Mouse (Mus musculus) CH12.LX (cell line): ENCODE measurements around the gene Plxdc1. TPM values are rescaled to one million over a fixed set of nuclear protein-coding genes. Genes with fewer than 3 reads are reported as not detected.

Source experiments
- DNase-seq: peaks from one replicate; pipeline ENCODE4 v3.0.0-alpha.2; 2013; ENCODE audit errors: extremely low read depth
- H3K27ac ChIP-seq: 2 replicates; pipeline ENCODE4 v1.5.1; 2012; ENCODE audit warnings: low read depth, mild to moderate bottlenecking, control low read depth, moderate library complexity; ENCODE audit not compliant: insufficient read depth
- H3K27me3 ChIP-seq: replicated peaks from 2 replicates; pipeline ENCODE3; 2012; ENCODE audit warnings: inconsistent platforms
- H3K36me3 ChIP-seq, 2 experiments: replicated peaks in 1 of 2; 2 replicates each; pipeline versions ENCODE3 to v1.6.1; 2012; ENCODE audit warnings: inconsistent platforms in 1 of 2, low read length in 1 of 2, mild to moderate bottlenecking in 1 of 2, mixed read lengths in 1 of 2, moderate library complexity in 1 of 2; ENCODE audit not compliant: control insufficient read depth in 1 of 2, insufficient read depth in 1 of 2
- H3K4me1 ChIP-seq, 2 experiments: 2 replicates each; pipeline ENCODE4 v1.6.1; 2012; ENCODE audit warnings: inconsistent platforms in 1 of 2, moderate library complexity in 1 of 2; ENCODE audit not compliant: insufficient read depth in 2 of 2, control insufficient read depth in 1 of 2
- H3K4me2 ChIP-seq: 2 replicates; pipeline ENCODE4 v1.6.1; 2012; ENCODE audit warnings: low read depth, mild to moderate bottlenecking, control low read depth; ENCODE audit not compliant: poor library complexity, insufficient read depth, severe bottlenecking
- H3K4me3 ChIP-seq, 3 experiments: fragments of 150-350 bp in 1 of 3; sonication (generic) in 1 of 3; replicated peaks in 1 of 3; 2 replicates each; pipeline versions ENCODE3 to v1.5.1; 2011 to 2012; ENCODE audit warnings: low read depth in 2 of 3, low read length in 2 of 3, mild to moderate bottlenecking in 2 of 3, moderate library complexity in 2 of 3, control low read depth in 1 of 3, improper control_type of control experiment in 1 of 3, inconsistent platforms in 1 of 3, mixed read lengths in 1 of 3; ENCODE audit not compliant: poor library complexity in 1 of 3
- H3K79me2 ChIP-seq: replicated peaks from 2 replicates; pipeline ENCODE4 v1.6.1; 2012; ENCODE audit warnings: mild to moderate bottlenecking, moderate library complexity; ENCODE audit not compliant: control insufficient read depth, poor library complexity, insufficient read depth, severe bottlenecking; ENCODE audit errors: extremely low read depth
- H3K9ac ChIP-seq: 2 replicates; pipeline ENCODE4 v1.6.1; 2012; ENCODE audit warnings: low read depth, mild to moderate bottlenecking, control low read depth, moderate library complexity; ENCODE audit not compliant: insufficient read depth
- H3K9me3 ChIP-seq: replicated peaks from 2 replicates; pipeline ENCODE3; 2012; ENCODE audit warnings: low read length, inconsistent platforms, mixed read lengths
- CHD1 ChIP-seq: IDR thresholded peaks from 2 replicates; pipeline ENCODE4 v1.6.1; 2012; ENCODE audit warnings: low read depth, low read length, improper control_type of control experiment, inconsistent platforms
- CHD2 ChIP-seq: IDR thresholded peaks from 2 replicates; pipeline ENCODE4 v1.6.1; 2011; ENCODE audit warnings: low read length, improper control_type of control experiment
- CTCF ChIP-seq, 2 experiments: IDR thresholded peaks in 1 of 2; conservative IDR thresholded peaks in 1 of 2; 2 replicates each; pipeline ENCODE4 v1.5.1; 2011 to 2012; ENCODE audit warnings: low read depth in 2 of 2, low read length in 2 of 2, improper control_type of control experiment in 1 of 2, inconsistent platforms in 1 of 2, mild to moderate bottlenecking in 1 of 2, moderate library complexity in 1 of 2
- EP300 ChIP-seq: IDR thresholded peaks from 2 replicates; pipeline ENCODE4 v1.6.1; 2011; ENCODE audit warnings: low read length, improper control_type of control experiment
- ETS1 ChIP-seq: conservative IDR thresholded peaks from 2 replicates; pipeline ENCODE4 v1.6.1; 2012; ENCODE audit warnings: low read depth, mild to moderate bottlenecking, inconsistent platforms, low read length, improper control_type of control experiment, moderate library complexity
- HCFC1 ChIP-seq: IDR thresholded peaks from 2 replicates; pipeline ENCODE4 v1.6.1; 2012; ENCODE audit warnings: low read depth, mild to moderate bottlenecking, inconsistent platforms, low read length, improper control_type of control experiment
- IRF4 ChIP-seq: IDR thresholded peaks from 2 replicates; pipeline ENCODE4 v1.6.1; 2014; ENCODE audit warnings: low read depth, mild to moderate bottlenecking, inconsistent platforms, low read length, improper control_type of control experiment
- KAT2A ChIP-seq: IDR thresholded peaks from 2 replicates; pipeline ENCODE4 v1.6.1; 2012; ENCODE audit warnings: low read length, improper control_type of control experiment, inconsistent platforms; ENCODE audit not compliant: insufficient replicate concordance
- MAFK ChIP-seq: IDR thresholded peaks from 2 replicates; pipeline ENCODE4 v1.6.1; 2011; ENCODE audit warnings: low read length, improper control_type of control experiment; ENCODE audit not compliant: insufficient replicate concordance
- MXI1 ChIP-seq: IDR thresholded peaks from 2 replicates; pipeline ENCODE4 v1.6.1; 2011; ENCODE audit warnings: mild to moderate bottlenecking, low read depth, low read length, improper control_type of control experiment
- MYC ChIP-seq: IDR thresholded peaks from 2 replicates; pipeline ENCODE4 v1.6.1; 2011; ENCODE audit warnings: low read depth, mild to moderate bottlenecking, improper control_type of control experiment, low read length
- NELFE ChIP-seq: IDR thresholded peaks from 2 replicates; pipeline ENCODE4 v1.6.1; 2011; ENCODE audit warnings: low read depth, low read length, improper control_type of control experiment
- NRF1 ChIP-seq: IDR thresholded peaks from 2 replicates; pipeline ENCODE4 v1.6.1; 2014; ENCODE audit warnings: low read depth, mild to moderate bottlenecking, inconsistent platforms, low read length, improper control_type of control experiment, moderate library complexity
- POLR2A ChIP-seq: IDR thresholded peaks from 2 replicates; pipeline ENCODE4 v1.6.1; 2011; ENCODE audit warnings: low read depth, mild to moderate bottlenecking, improper control_type of control experiment, low read length
- POLR2AphosphoS2 ChIP-seq: IDR thresholded peaks from 2 replicates; pipeline ENCODE4 v1.6.1; 2011; ENCODE audit warnings: low read depth, low read length, improper control_type of control experiment
- RCOR1 ChIP-seq: conservative IDR thresholded peaks from 2 replicates; pipeline ENCODE4 v1.6.1; 2012; ENCODE audit warnings: low read depth, mild to moderate bottlenecking, inconsistent platforms, low read length, improper control_type of control experiment
- SIN3A ChIP-seq: IDR thresholded peaks from 2 replicates; pipeline ENCODE4 v1.6.1; 2012; ENCODE audit warnings: low read length, improper control_type of control experiment, inconsistent platforms
- TCF12 ChIP-seq: IDR thresholded peaks from 2 replicates; pipeline ENCODE4 v1.6.1; 2014; ENCODE audit warnings: low read depth, mild to moderate bottlenecking, inconsistent platforms, low read length, improper control_type of control experiment
- UBTF ChIP-seq: IDR thresholded peaks from 2 replicates; pipeline ENCODE4 v1.6.1; 2012; ENCODE audit warnings: low read depth, mild to moderate bottlenecking, inconsistent platforms, low read length, improper control_type of control experiment, moderate library complexity
- USF1 ChIP-seq: IDR thresholded peaks from 2 replicates; pipeline ENCODE4 v1.6.1; 2014; ENCODE audit warnings: low read depth, mild to moderate bottlenecking, inconsistent platforms, low read length, improper control_type of control experiment
- ZMIZ1 ChIP-seq: IDR thresholded peaks from 2 replicates; pipeline ENCODE4 v1.6.1; 2012; ENCODE audit warnings: low read depth, mild to moderate bottlenecking, inconsistent platforms, low read length, improper control_type of control experiment
- dilution Hi-C: fragments of 300-500 bp; cut with MboI; formaldehyde crosslinking; loops from 2 replicates; pipeline ENCODE4 v1.14.3; 2020; ENCODE audit warnings: low sequenced_read_pairs; ENCODE audit not compliant: extremely low pct_unique_long_range_greater_than_20kb, extremely low pct_ligation_motif_present
- in situ Hi-C: fragments of 300-500 bp; cut with MboI; formaldehyde crosslinking; loops from 3 replicates; pipeline ENCODE4 v1.14.3; 2019; ENCODE audit warnings: low sequenced_read_pairs, low pct_ligation_motif_present, low pct_unique_long_range_greater_than_20kb, mixed read lengths
- polyA plus RNA-seq: library from polyadenylated mRNA; unstranded; fragments of >175 nt; gene quantifications from 2 replicates; pipeline ENCODE4 v1.2.1, GENCODE M21; 2012; ENCODE audit warnings: low read depth; ENCODE audit not compliant: insufficient read length
- total RNA-seq, 2 experiments: library from RNA; depleted of rRNA; stranded (reverse); fragments of 300-350 nt in 1 of 2; fragments of >200 nt in 1 of 2; gene quantifications; 2 replicates each; pipeline ENCODE4 v1.2.3; 2012 to 2014

Gene Plxdc1
- total and polyA plus RNA-seq, 3 experiments = 0.04 TPM; not detected in 2

DNA sequence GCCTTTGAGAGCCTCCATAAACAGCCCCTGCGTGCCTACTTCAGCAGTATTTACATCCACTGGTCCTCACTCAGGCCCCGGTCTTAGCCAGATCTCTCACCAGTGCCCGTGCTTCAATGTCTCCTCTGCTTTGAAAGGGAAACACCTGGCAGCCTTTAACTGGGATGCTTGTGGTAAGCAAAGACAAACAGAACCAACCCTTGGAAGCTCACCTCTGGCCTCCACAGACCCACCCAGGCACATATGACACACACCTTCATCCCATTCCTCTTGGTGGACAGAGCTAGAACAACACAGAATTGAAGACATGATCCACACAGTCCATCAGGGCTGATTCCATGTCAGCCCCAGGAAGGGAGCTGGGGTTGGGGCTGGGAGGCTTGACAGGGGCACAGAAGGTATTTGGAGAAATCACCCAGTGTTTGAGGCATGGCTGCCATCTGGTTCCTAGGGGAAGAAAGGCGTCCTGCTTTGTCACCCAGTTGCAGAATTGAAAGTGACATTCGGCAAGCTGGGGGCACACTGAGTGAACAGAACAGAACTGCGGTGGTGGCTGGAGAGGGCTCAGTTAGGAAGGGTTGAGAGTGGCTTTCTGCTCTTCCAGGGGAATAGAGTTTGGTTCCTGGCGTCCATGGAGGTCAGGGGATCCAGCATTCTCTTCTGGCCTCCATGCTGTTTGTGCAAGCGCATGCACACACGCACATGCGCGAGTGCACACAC is 12.0 kb upstream of the Plxdc1 start:
- Histone ChIP-seq H3K27me3 (no peaks in the 10 kb centered on the region), H3K36me3 (peaks cover 0 to 2% of the 10 kb centered on the region in 2 experiments), H3K4me2 (peak overlapping the region; percentile 67; the same call in 1 of the 2 replicates), H3K27ac (peak overlapping the region; percentile 88), H3K9ac (peak overlapping the region; percentile 13; the same call in 1 of the 2 replicates), H3K4me3 (no peak overlapping the region), H3K4me1 (peaks cover 41 to 81% of the 10 kb centered on the region in 2 experiments), H3K79me2 (no peaks in the 10 kb centered on the region), H3K9me3 (no peaks in the 10 kb centered on the region)
- 0 out of 2 replicates have a peak, but pooled peaks have one; percentile 3 for TF ChIP-seq MXI1
- TF ChIP-seq CHD2 = no peak
- no peak; the same call in 1 of the 2 replicates for TF ChIP-seq SIN3A
- no peak for TF ChIP-seq POLR2AphosphoS2
- no peak; the same call in 1 of the 2 replicates for TF ChIP-seq NRF1
- peak; percentile 56; the same call in 1 of the 2 replicates for TF ChIP-seq TCF12
- 0 out of 2 replicates have a peak, but pooled peaks have one; percentile 21 for TF ChIP-seq IRF4
- TF ChIP-seq HCFC1 = no peak
- TF ChIP-seq KAT2A = 0 out of 2 replicates have a peak, but pooled peaks have one; percentile 24
- 0 out of 2 replicates have a peak, but pooled peaks have one; percentile 41 for TF ChIP-seq MAFK
- no peak; the same call in 1 of the 2 replicates for TF ChIP-seq ETS1
- TF ChIP-seq USF1 = no peak
- 0 out of 2 replicates have a peak, but pooled peaks have one; percentile 25 for TF ChIP-seq RCOR1
- 0 out of 2 replicates have a peak, but pooled peaks have one; percentile 55 for TF ChIP-seq UBTF
- no peak for TF ChIP-seq MYC
- TF ChIP-seq EP300 = no peak; the same call in none of the 2 replicates
- TF ChIP-seq POLR2A = 0 out of 2 replicates have a peak, but pooled peaks have one; percentile 20
- no peak for TF ChIP-seq CTCF (conservative IDR thresholded peaks at IDR 0.05 in 1 of 2, IDR thresholded peaks at IDR 0.05 in 1 of 2; ENCODE audit: low read depth in 2 of 2, low read length in 2 of 2)
- no peak for TF ChIP-seq NELFE
- TF ChIP-seq ZMIZ1 = 0 out of 2 replicates have a peak, but pooled peaks have one; percentile 19
- TF ChIP-seq CHD1 = no peak
- in situ Hi-C loops (no loop called here), dilution Hi-C loops (no loop called here)
- peak; percentile 39 for DNase-seq
